Comparison of ENCODE assay signal across 8 mouse cellular contexts in the genomic region with DNA sequence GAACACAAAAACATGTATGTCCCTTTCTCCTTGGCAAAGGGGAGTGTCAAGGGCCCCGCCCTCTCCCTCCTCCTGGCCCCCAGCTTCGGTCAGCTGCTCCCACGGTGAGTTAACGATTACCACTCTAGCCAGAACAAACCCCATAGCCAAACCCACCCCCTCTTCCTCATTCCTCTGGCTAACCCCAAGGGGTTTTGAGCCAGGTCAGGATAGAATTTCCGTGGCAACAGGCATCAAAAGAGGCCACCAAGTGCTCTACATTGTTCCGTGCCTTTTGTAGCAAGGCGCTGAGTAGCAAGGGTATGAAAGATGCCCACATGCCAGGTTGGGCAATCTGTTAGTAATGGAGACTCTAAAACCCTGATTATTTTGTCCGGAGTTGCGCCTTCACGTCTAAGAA. TPM values are rescaled to one million over a fixed set of nuclear protein-coding genes. Genes with fewer than 3 reads are reported as not detected.
DNase-seq lines count a peak whose midpoint lies in the region; ATAC-seq lines count a peak whose summit lies in the region.

No protein-coding gene starts in this region.

- H3K9me3 ChIP-seq in embryonic facial prominence, embryonic 14.5 days (ENCODE audit: control insufficient read depth, low read length): no peaks in the 10 kb centered on the region
- no peaks in the 10 kb centered on the region for H3K9me3 ChIP-seq in heart, embryonic 16.5 days (replicated peaks; ENCODE audit: control insufficient read depth, low read length)

- peak overlapping the region; percentile 98 for H3K27ac ChIP-seq in embryonic facial prominence, embryonic 14.5 days (replicated peaks; ENCODE audit: low read depth, low read length)
- H3K27ac ChIP-seq in heart, embryonic 16.5 days (ENCODE audit: low read length): peak overlapping the region; percentile 100

- peak overlapping the region; percentile 96 for H3K4me3 ChIP-seq in embryonic facial prominence, embryonic 14.5 days (ENCODE audit: low read depth, low read length)
- peak overlapping the region; percentile 95 for H3K4me3 ChIP-seq in heart, embryonic 16.5 days (ENCODE audit: low read length)

- 0 out of 2 replicates have a peak, but pooled peaks have one; percentile 10 for ATAC-seq in embryonic facial prominence, embryonic 14.5 days (ENCODE audit: low read depth)
- ATAC-seq in heart, embryonic 16.5 days (replicated peaks; ENCODE audit: extremely low read depth, insufficient read depth, low FRiP score): peak; percentile 11; the same call in 1 of the 2 replicates

- H3K4me1 ChIP-seq in embryonic facial prominence, embryonic 14.5 days (ENCODE audit: control insufficient read depth, insufficient read depth, low read length): peaks cover 32% of the 10 kb centered on the region
- peaks cover 49% of the 10 kb centered on the region for H3K4me1 ChIP-seq in heart, embryonic 16.5 days (ENCODE audit: control insufficient read depth, insufficient read depth, low read length)

- 5% methylated on average over 10 of the region's 10 CpGs for WGBS in embryonic facial prominence, embryonic 14.5 days
- 6% methylated on average over 10 of the region's 10 CpGs for WGBS in heart, embryonic 16.5 days

- H3K9ac ChIP-seq in embryonic facial prominence, embryonic 14.5 days (ENCODE audit: low read depth, low read length): peak overlapping the region; percentile 97
- H3K9ac ChIP-seq in heart, embryonic 16.5 days (ENCODE audit: low read length): peak overlapping the region; percentile 100

- no peaks in the 10 kb centered on the region for H3K27me3 ChIP-seq in embryonic facial prominence, embryonic 14.5 days (replicated peaks; ENCODE audit: control insufficient read depth, insufficient read depth, low read length)
- H3K27me3 ChIP-seq in heart, embryonic 16.5 days (ENCODE audit: control insufficient read depth, insufficient read depth, low read length): no peaks in the 10 kb centered on the region

- peak; percentile 42 for DNase-seq in ovary, postnatal 36 days (ENCODE audit: low spot score)
- no peak for DNase-seq in ovary, postnatal 14 days (ENCODE audit: low spot score)
- peak; percentile 53 for DNase-seq in embryonic facial prominence, embryonic 14.5 days (ENCODE audit: low spot score)
- peak; percentile 89 for DNase-seq in kidney, postnatal 14 days
- peak; percentile 84 for DNase-seq in lung, postnatal 36 days
- no peak for DNase-seq in frontal cortex, postnatal 14 days (ENCODE audit: low spot score in 2 of 2)
- no peak for DNase-seq in spleen, adult 12 weeks (ENCODE audit: low spot score)

- peak overlapping the region; percentile 70 for H3K4me2 ChIP-seq in embryonic facial prominence, embryonic 14.5 days (ENCODE audit: low read depth, low read length)
- peak overlapping the region; percentile 72 for H3K4me2 ChIP-seq in heart, embryonic 16.5 days (ENCODE audit: low read depth, low read length)

- H3K36me3 ChIP-seq in embryonic facial prominence, embryonic 14.5 days (ENCODE audit: control insufficient read depth, insufficient read depth, low read length): peaks cover 24% of the 10 kb centered on the region
- peaks cover 3% of the 10 kb centered on the region; the same call in 1 of the 2 replicates for H3K36me3 ChIP-seq in heart, embryonic 16.5 days (ENCODE audit: control insufficient read depth, insufficient read depth)

RNA-seq across cellular contexts. Expression of gene Idh2, which starts 1.2 kb away (rescaled TPM):
- 565 and 594 TPM in 2 replicates for polyA plus RNA-seq in embryonic facial prominence, embryonic 14.5 days (2014; fragmentation: Nextera tagmentation; extraction: Ambion mirVana)
- polyA plus RNA-seq in heart, embryonic 16.5 days (2015; fragmentation: Nextera tagmentation; extraction: Ambion mirVana): 2,779 and 2,782 TPM in 2 replicates

Comparison
In these comparisons a context has a peak if more than half of its experiments do, and no peak if none do; other contexts are left out.
1. DNase-seq: peak in ovary, postnatal 36 days (single experiment), embryonic facial prominence, embryonic 14.5 days (single experiment), kidney, postnatal 14 days (single experiment) and lung, postnatal 36 days (single experiment); none in ovary, postnatal 14 days (single experiment), frontal cortex, postnatal 14 days (0 of 2) and spleen, adult 12 weeks (single experiment).